Mouse (Mus musculus) ES-Bruce4 (cell line): ENCODE data around the gene Mtrex.

Experiments used
- CTCF ChIP-seq: IDR thresholded peaks from one replicate; pipeline ENCODE4 v1.8.1; 2011; ENCODE audit warnings: low read depth, low read length
- EP300 ChIP-seq: IDR thresholded peaks from 2 replicates; pipeline ENCODE4 v1.6.1; 2011; ENCODE audit warnings: low read depth, low read length; ENCODE audit not compliant: insufficient read depth
- POLR2A ChIP-seq: IDR thresholded peaks from one replicate; pipeline ENCODE4 v1.8.1; 2011; ENCODE audit warnings: low read length; ENCODE audit not compliant: insufficient read depth

GRCm38 (mm10) chr13:112833895-112834263 is 93.3 kb downstream of the Mtrex start:
- TF ChIP-seq CTCF (no peak), EP300 (no peak), POLR2A (no peak)
